Mouse (Mus musculus) ES-E14 (cell line): ENCODE measurements around the gene Rgs11. TPM values are rescaled to one million over a fixed set of nuclear protein-coding genes. Genes with fewer than 3 reads are reported as not detected.
A peak's percentile ranks its signal among the peaks of the same experiment; 100 is the strongest.

Source experiments
- DNase-seq: peaks from one replicate; pipeline ENCODE4 v3.0.0-alpha.2; 2013; ENCODE audit warnings: low read depth, low spot score
- H3K27ac ChIP-seq: 2 replicates; pipeline ENCODE4 v1.5.1; 2012; ENCODE audit warnings: low read depth, mild to moderate bottlenecking, low read length, moderate library complexity, mixed read lengths; ENCODE audit not compliant: poor library complexity, insufficient read depth, severe bottlenecking
- H3K36me3 ChIP-seq: 2 replicates; pipeline ENCODE4 v1.6.1; 2012; ENCODE audit warnings: mild to moderate bottlenecking, low read length, moderate library complexity, mixed read lengths; ENCODE audit not compliant: control insufficient read depth, poor library complexity, insufficient read depth, severe bottlenecking
- H3K4me1 ChIP-seq, 2 experiments: fragments of 150-350 bp in 1 of 2; sonication (generic) in 1 of 2; 2 replicates each; pipeline ENCODE4 v1.6.1; 2012; ENCODE audit warnings: low read length in 2 of 2, mild to moderate bottlenecking in 1 of 2, mixed read lengths in 1 of 2; ENCODE audit not compliant: control insufficient read depth in 2 of 2, insufficient read depth in 2 of 2, poor library complexity in 1 of 2
- H3K4me3 ChIP-seq, 2 experiments: fragments of 150-350 bp in 1 of 2; sonication (generic) in 1 of 2; 2 replicates each; pipeline ENCODE4 v1.5.1; 2012; ENCODE audit warnings: low read length in 2 of 2, low read depth in 1 of 2, mild to moderate bottlenecking in 1 of 2, mixed read lengths in 1 of 2; ENCODE audit not compliant: insufficient read depth in 1 of 2, poor library complexity in 1 of 2, severe bottlenecking in 1 of 2
- H3K9ac ChIP-seq: 2 replicates; pipeline ENCODE4 v1.6.1; 2012; ENCODE audit warnings: low read depth, mild to moderate bottlenecking, low read length, mixed read lengths; ENCODE audit not compliant: poor library complexity, insufficient read depth, severe bottlenecking
- H3K9me3 ChIP-seq: fragments of 150-350 bp; sonication (generic); 2 replicates; pipeline ENCODE4 v1.6.1; 2012; ENCODE audit warnings: low read depth, mild to moderate bottlenecking, low read length; ENCODE audit not compliant: control insufficient read depth, insufficient read depth
- CHD2 ChIP-seq: IDR thresholded peaks from 2 replicates; pipeline ENCODE4 v1.6.1; 2014; ENCODE audit warnings: mild to moderate bottlenecking, low read depth, low read length, inconsistent platforms
- HCFC1 ChIP-seq: IDR thresholded peaks from 2 replicates; pipeline ENCODE4 v1.6.1; 2012; ENCODE audit warnings: low read length, inconsistent platforms, borderline replicate concordance; ENCODE audit not compliant: insufficient read depth
- MAFK ChIP-seq: IDR thresholded peaks from 2 replicates; pipeline ENCODE4 v1.6.1; 2014; ENCODE audit warnings: mild to moderate bottlenecking, low read depth, low read length, inconsistent platforms; ENCODE audit not compliant: insufficient read depth
- ZC3H11A ChIP-seq: IDR thresholded peaks from 2 replicates; pipeline ENCODE4 v1.6.1; 2012; ENCODE audit warnings: low read depth, mild to moderate bottlenecking, inconsistent platforms, low read length, borderline replicate concordance
- ZNF384 ChIP-seq: IDR thresholded peaks from 2 replicates; pipeline ENCODE4 v1.6.1; 2012; ENCODE audit warnings: low read depth, low read length, inconsistent platforms
- in situ Hi-C, 2 experiments: fragments of 600-800 bp; cut with MboI; formaldehyde crosslinking; loops; one replicate each; pipeline ENCODE4 v1.15.1; 2025; ENCODE audit warnings: low sequenced_read_pairs in 2 of 2, inconsistent platforms in 1 of 2; ENCODE audit not compliant: unreplicated experiment in 2 of 2
- total RNA-seq: library from RNA; depleted of rRNA; stranded (reverse); fragments of 300-350 nt; gene quantifications from 2 replicates; pipeline ENCODE4 v1.2.3, GENCODE M21; 2012

Gene Rgs11
- total RNA-seq, 1 experiment: 5.6 TPM

DNA sequence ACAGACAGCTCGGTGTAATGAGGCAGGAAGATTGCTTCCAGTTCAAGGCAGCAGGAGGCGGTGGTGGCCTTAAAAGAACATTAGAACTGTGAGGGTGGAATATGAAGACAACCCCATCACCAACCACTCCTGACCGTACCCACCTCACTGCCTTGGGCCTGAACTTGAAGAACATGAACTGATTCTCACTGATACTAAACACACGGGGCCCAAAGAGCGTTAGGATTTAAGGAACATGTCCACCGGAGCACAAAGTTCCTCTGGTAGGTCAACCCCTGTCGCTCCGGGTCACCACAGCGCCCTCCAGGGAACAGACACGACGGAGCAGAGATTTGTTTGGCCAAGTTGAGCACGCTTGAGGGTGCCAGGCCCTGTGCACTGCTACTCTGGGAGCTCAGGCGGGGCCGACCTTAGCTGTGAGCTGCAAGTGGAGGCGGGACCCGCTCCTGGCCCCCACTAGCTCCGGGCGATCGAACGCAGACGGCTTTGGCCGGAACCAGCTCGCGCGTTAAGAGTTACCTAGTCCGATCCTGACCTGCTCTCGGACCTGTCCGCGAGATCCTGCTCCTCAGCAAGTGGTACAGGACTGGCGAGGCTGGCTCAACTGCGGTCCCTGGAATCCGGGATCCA, 40.8 kb downstream of the Rgs11 start:
- in situ Hi-C loops: no loop called here
- no peak for TF ChIP-seq ZNF384
- TF ChIP-seq CHD2: no peak; the same call in 1 of the 2 replicates
- no peak for TF ChIP-seq ZC3H11A
- TF ChIP-seq MAFK: no peak
- no peak for TF ChIP-seq HCFC1
- peak; percentile 53 for DNase-seq
- Histone ChIP-seq H3K4me3 (peak overlapping the region; percentile 71 to 80), H3K9me3 (no peaks in the 10 kb centered on the region), H3K27ac (peak overlapping the region; percentile 46), H3K4me1 (peaks cover 4% of the 10 kb centered on the region in 2 experiments; a peak in 2 of 4 replicates), H3K36me3 (no peaks in the 10 kb centered on the region), H3K9ac (peak overlapping the region; percentile 78)

DNA sequence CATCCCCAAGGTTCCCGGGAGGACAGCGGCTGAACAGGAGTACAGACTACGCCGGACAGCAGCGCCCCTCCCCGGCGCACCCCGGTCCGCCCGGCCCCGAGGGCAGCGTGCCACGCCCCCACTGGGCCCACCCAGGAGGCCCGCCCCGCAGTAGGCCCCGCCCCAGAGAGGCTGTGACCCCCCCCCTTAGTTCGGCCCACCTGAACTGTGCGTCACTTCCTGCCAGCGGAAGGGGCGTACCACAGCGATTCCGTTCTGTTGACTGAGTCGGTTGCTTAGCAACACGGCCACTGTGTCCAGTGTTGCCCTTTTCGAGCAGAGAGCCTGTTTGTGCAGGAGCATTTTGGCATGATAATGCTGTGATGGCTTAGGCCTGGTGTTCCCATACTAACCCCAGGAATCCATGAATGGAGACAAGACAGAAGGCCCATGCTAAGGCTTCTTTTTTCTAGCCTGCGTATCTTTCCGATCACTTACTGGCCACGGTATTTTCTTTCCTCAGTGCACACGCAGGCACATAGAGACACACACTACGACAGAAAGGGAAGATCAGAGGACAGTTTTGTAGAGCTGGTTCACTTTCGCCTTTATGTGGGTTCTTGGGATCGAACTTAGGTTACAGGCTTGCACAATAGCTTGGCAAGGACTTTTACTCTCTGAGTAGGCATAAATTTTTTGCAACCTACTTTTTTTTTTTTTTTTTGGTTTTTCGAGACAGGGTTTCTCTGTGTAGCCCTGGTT, 41.5 kb downstream of the Rgs11 start, which contains the start of gene Fam234a:
TSS of gene Fam234a (minus strand) at position 142 of the 741 bp plus-strand sequence.
- peak within 1 kb of the TSS; percentile 46 for H3K27ac ChIP-seq
- in situ Hi-C loops: no loop called here
- H3K4me3 ChIP-seq: peak within 1 kb of the TSS; percentile 71 to 80
- no peaks in the 10 kb centered on the region for H3K36me3 ChIP-seq
- peak within 1 kb of the TSS; percentile 78 for H3K9ac ChIP-seq
- TF ChIP-seq ZNF384: no peak
- no peak for TF ChIP-seq MAFK
- no peak for TF ChIP-seq ZC3H11A
- TF ChIP-seq HCFC1: no peak
- TF ChIP-seq CHD2: no peak
- peaks cover 4% of the 10 kb centered on the region in 2 experiments; a peak in 2 of 4 replicates for H3K4me1 ChIP-seq
- peak; percentile 86 for DNase-seq
- no peaks in the 10 kb centered on the region for H3K9me3 ChIP-seq

DNA sequence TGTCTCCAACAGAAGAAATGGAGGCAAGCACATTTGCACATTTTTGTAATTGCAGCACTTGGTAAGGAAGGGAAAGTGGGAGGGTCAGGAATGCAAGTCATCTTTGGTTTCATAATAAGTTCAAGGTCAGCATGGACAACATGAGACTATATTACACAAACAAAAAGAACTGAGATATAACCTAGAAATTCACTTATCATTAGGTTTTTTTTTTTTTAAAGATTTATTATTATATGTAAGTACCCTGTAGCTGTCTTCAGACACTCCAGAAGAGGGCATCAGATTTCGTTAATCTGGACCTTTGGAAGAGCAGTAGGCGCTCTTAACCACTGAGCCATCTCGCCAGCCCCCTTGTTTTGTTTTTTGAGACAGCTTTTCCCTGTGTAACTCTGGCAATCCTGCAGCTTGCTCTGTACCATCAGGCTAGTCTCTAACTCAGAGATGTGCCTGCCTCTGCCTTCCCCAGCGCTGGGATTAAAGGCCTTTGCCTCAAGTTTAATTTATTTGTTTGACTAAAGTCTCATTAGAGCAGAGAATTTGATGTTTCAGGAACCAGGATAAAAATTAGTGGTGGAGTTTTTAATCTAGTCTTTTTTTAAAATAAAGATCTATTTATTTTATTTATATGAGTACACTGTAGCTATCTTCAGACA, 49.3 kb downstream of the Rgs11 start:
- H3K4me3 ChIP-seq: peak overlapping the region in 1 of 2 experiments; percentile 84; a peak in 2 of 4 replicates
- in situ Hi-C loops: no loop called here
- H3K27ac ChIP-seq: peak overlapping the region; percentile 46; the same call in 1 of the 2 replicates
- peaks cover 0 to 2% of the 10 kb centered on the region in 2 experiments; a peak in 1 of 4 replicates for H3K4me1 ChIP-seq
- H3K9me3 ChIP-seq: no peaks in the 10 kb centered on the region
- TF ChIP-seq CHD2 (no peak), MAFK (no peak), ZC3H11A (no peak), HCFC1 (no peak), ZNF384 (no peak)
- DNase-seq: no peak
- H3K36me3 ChIP-seq: peaks cover 5% of the 10 kb centered on the region
- peak overlapping the region; percentile 38; the same call in 1 of the 2 replicates for H3K9ac ChIP-seq

DNA sequence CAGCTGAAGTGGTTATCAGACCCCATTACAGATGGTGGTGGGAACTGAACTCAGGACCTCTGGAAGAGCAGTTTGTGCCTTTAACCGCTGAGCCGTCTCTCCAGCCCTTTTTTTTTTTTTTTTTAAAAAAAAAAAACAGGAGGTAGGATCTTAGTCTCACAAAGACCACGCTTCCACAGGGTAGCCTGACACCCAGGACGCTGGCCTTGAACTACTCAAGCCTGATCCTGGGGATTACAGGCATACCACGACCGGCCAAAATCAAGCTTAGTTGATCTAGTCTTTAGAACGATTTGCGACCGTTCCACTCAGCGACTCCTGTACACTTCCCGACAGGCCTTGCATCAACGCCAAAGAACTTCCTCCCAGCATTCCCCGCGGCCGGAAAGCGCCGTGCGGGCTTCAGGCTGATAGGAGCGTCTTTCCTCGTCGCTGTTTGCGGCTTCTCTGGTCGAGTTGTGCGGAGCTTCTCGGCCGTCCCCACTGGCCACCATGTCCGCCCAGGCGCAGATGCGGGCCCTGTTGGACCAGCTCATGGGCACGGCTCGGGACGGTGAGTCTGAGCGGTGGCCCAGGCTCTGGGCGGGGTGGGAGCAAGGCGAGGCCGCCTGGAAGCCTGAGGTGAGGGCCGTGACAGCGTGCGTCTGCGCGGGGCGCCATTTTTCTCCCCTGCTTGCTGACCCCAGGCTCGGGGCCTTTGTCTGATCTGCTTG, 49.9 kb downstream of the Rgs11 start, which contains the start of gene Luc7l:
TSS of gene Luc7l (plus strand) at position 358 of the 713 bp plus-strand sequence.
- in situ Hi-C loops: no loop called here
- Histone ChIP-seq H3K4me1 (peaks cover 0 to 2% of the 10 kb centered on the region in 2 experiments; a peak in 1 of 4 replicates), H3K9me3 (no peaks in the 10 kb centered on the region), H3K9ac (peak within 1 kb of the TSS; percentile 96), H3K27ac (peak within 1 kb of the TSS; percentile 88), H3K4me3 (peak within 1 kb of the TSS; percentile 84 to 87), H3K36me3 (peaks cover 7% of the 10 kb centered on the region)
- TF ChIP-seq HCFC1 (peak; percentile 81), CHD2 (no peak), ZC3H11A (no peak), ZNF384 (peak; percentile 87), MAFK (no peak)
- peak; percentile 91 for DNase-seq
